Mouse (Mus musculus) forebrain, embryonic 14.5 days (tissue): ENCODE results near the gene Prkag1. TPM values are rescaled to one million over a fixed set of nuclear protein-coding genes. Genes with fewer than 3 reads are reported as not detected.
"Not testable (repeated sequence)": the region's sequence is repeated elsewhere in the genome, so short reads cannot be mapped to it uniquely, and the experiment has no call there.

ENCODE experiments used
- ATAC-seq: fragments of 200-750 bp; cut with Nextera tagmentation; 2 replicates; pipeline ENCODE4 v1.8.0; 2017; ENCODE audit warnings: mild to moderate bottlenecking, moderate library complexity
- DNase-seq: peaks from one replicate; pipeline ENCODE4 v3.0.0-alpha.2; 2015; ENCODE audit warnings: low spot score
- H3K27ac ChIP-seq: fragments of 300-500 bp; sonication (generic); 2 replicates; pipeline ENCODE4 v1.5.1; 2014; ENCODE audit warnings: low read depth, mild to moderate bottlenecking, control low read depth, low read length, moderate library complexity
- H3K27me3 ChIP-seq: fragments of 300-500 bp; sonication (generic); replicated peaks from 2 replicates; pipeline ENCODE4 v1.6.1; 2014; ENCODE audit warnings: low read length, control low read depth, mixed read lengths; ENCODE audit not compliant: control insufficient read depth, insufficient read depth
- H3K36me3 ChIP-seq: fragments of 300-500 bp; sonication (generic); 2 replicates; pipeline ENCODE4 v1.6.1; 2014; ENCODE audit warnings: low read length, control low read depth; ENCODE audit not compliant: control insufficient read depth, insufficient read depth
- H3K4me1 ChIP-seq: fragments of 300-500 bp; sonication (generic); 2 replicates; pipeline ENCODE4 v1.6.1; 2014; ENCODE audit warnings: antibody characterized with exemption, low read length, control low read depth; ENCODE audit not compliant: control insufficient read depth, insufficient read depth
- H3K4me2 ChIP-seq: fragments of 300-500 bp; sonication (generic); 2 replicates; pipeline ENCODE4 v1.6.1; 2014; ENCODE audit warnings: mild to moderate bottlenecking, control low read depth, low read length
- H3K4me3 ChIP-seq: fragments of 300-500 bp; sonication (generic); 2 replicates; pipeline ENCODE4 v1.5.1; 2014; ENCODE audit warnings: low read depth, low read length, control low read depth
- H3K9ac ChIP-seq: fragments of 300-500 bp; sonication (generic); 2 replicates; pipeline ENCODE4 v1.6.1; 2014; ENCODE audit warnings: mild to moderate bottlenecking, low read length, control low read depth, moderate library complexity
- H3K9me3 ChIP-seq: fragments of 300-500 bp; sonication (generic); replicated peaks from 2 replicates; pipeline ENCODE4 v1.6.1; 2016; ENCODE audit warnings: low read length, control low read depth, mixed read lengths; ENCODE audit not compliant: control insufficient read depth
- WGBS: fragments of 180-500 bp; shearing (Covaris S2); extraction: QIAGEN DNeasy Blood & Tissue Kit; methylation state at CpG from one replicate; pipeline ENCODE4 v1.1.7; 2014; 5-methylcytosine and 5-hydroxymethylcytosine counted together
- polyA plus RNA-seq: library from polyadenylated mRNA; unstranded; fragments of >200 nt; fragmentation: Nextera tagmentation; extraction: Ambion mirVana; gene quantifications from 2 replicates; pipeline ENCODE4 v1.2.1, GENCODE M21; 2014

The Prkag1 gene
- polyA plus RNA-seq, 1 experiment from 2014 or later, result 82.1 TPM

DNA sequence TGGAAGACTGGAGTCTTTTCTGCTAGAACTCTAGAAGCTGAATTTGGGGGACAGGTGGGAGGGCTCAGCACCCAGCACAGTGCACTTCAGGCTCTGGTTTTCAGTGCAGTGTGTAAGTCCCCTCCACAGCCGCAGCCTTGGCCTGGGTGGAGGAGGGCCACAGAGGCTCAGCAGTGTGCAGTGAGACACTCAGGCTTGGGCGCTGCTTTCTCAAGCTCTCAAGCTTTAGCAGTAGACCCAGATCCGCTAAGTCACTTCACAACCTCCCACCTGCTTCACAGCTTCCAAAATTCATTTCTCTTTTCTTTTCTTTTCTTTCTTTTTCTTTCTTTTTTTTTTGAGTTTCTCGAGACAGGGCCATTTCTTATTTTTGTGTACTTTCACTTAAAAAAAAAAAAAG, 10.4 kb downstream of the Prkag1 start:
- Histone ChIP-seq H3K9me3 (no peaks in the 10 kb centered on the region), H3K4me1 (no peaks in the 10 kb centered on the region), H3K27ac (no peak overlapping the region), H3K27me3 (no peaks in the 10 kb centered on the region), H3K9ac (no peak overlapping the region), H3K4me3 (no peak overlapping the region), H3K4me2 (no peak overlapping the region), H3K36me3 (peaks cover 50% of the 10 kb centered on the region)
- no peak for ATAC-seq
- DNase-seq, result no peak
- WGBS, result 86% methylated on average over 4 of the region's 4 CpGs

GRCm38 (mm10) chr15:98818171-98818570, 13.2 kb downstream of the Prkag1 start:
- Histone ChIP-seq H3K4me3 (no peak overlapping the region), H3K4me1 (no peaks in the 10 kb centered on the region), H3K27ac (no peak overlapping the region), H3K9ac (no peak overlapping the region), H3K27me3 (no peaks in the 10 kb centered on the region), H3K4me2 (no peak overlapping the region), H3K36me3 (peaks cover 60% of the 10 kb centered on the region), H3K9me3 (no peaks in the 10 kb centered on the region)
- ATAC-seq, result no peak
- no peak for DNase-seq
- WGBS, result 91% methylated on average over 7 of the region's 7 CpGs

GRCm38 (mm10) chr15:98812741-98813424, 18.4 kb downstream of the Prkag1 start:
- H3K36me3 ChIP-seq, result peaks cover 37% of the 10 kb centered on the region
- DNase-seq (no peak), ATAC-seq (no peak)
- no peak overlapping the region for H3K9ac ChIP-seq
- H3K4me1 ChIP-seq, result no peaks in the 10 kb centered on the region
- H3K4me2 ChIP-seq, result no peak overlapping the region
- H3K4me3 ChIP-seq, result no peak overlapping the region
- no peak overlapping the region for H3K27ac ChIP-seq
- peaks cover 28% of the 10 kb centered on the region for H3K27me3 ChIP-seq
- 87% methylated on average over 20 of the region's 20 CpGs for WGBS
- no peaks in the 10 kb centered on the region for H3K9me3 ChIP-seq

DNA sequence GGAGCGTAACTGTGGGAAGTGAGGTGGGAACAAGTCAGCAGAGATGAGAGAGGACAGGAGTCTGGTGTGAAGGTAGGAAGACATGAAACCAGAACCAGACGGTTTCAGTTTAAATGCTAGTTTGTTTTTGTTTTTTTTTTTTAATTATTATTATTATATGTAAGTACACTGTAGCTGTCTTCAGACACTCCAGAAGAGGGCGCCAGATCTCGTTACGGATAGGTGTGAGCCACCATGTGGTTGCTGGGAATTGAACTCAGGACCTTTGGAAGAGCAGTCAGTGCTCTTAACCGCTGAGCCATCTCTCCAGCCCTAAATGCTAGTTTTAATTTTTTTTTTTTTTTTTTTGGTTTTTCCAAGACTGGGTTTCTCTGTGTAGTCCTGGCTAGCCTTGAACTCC, 21.1 kb downstream of the Prkag1 start:
- Histone ChIP-seq H3K36me3 (peaks cover 31% of the 10 kb centered on the region), H3K27me3 (peaks cover 55% of the 10 kb centered on the region)
- H3K9ac ChIP-seq, H3K9me3 ChIP-seq, DNase-seq, H3K4me1 ChIP-seq, H3K4me2 ChIP-seq, H3K27ac ChIP-seq, H3K4me3 ChIP-seq, ATAC-seq: not testable (repeated sequence)
- WGBS, result 74% methylated on average over 6 of the region's 6 CpGs

- Histone ChIP-seq H3K4me3 (peak within 1 kb of the TSS; percentile 36; the same call in 1 of the 2 replicates), H3K4me2 (peak within 1 kb of the TSS; percentile 65), H3K9ac (no peak within 1 kb of the TSS; the same call in 1 of the 2 replicates), H3K9me3 (no peaks in the 10 kb centered on the region), H3K4me1 (peaks cover 6% of the 10 kb centered on the region; the same call in 1 of the 2 replicates), H3K27ac (no peak within 1 kb of the TSS), H3K27me3 (peaks cover 63% of the 10 kb centered on the region), H3K36me3 (peaks cover 23% of the 10 kb centered on the region)
- no peak for ATAC-seq
- 46% methylated on average over 3 of the region's 3 CpGs for WGBS
- no peak for DNase-seq
Observed at GRCm38 (mm10) chr15:98809390-98809789, 21.9 kb downstream of the Prkag1 start, which contains the start of gene Ddn. Ddn (minus strand) TSS chr15:98809490.

DNA sequence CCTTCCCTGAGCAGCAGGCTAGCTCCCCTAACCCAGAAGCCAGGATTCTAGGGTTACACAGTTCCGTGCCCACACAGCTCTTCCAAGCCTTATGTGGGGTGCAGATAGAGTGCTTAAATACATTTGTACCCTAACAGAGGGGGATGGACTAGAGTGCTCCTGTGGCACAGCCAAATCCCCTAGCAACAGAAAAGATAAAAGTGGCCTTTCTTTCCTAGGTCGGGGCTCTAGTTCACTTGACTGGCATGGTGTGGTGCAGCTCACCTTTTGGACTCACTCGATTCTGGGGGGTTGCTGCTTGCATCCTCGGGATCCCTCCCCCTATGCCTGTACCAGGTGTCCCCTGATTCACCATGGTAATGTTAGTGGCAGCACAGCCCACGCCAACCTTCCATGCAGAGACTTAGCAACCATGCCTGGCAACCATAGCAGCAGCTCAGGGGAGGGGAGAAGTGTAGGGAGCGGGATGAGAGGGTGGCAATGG, 22.6 kb downstream of the Prkag1 start:
- no peak overlapping the region for H3K27ac ChIP-seq

GRCm38 (mm10) chr15:98807895-98808650, 23.2 kb downstream of the Prkag1 start:
- peaks cover 11% of the 10 kb centered on the region for H3K36me3 ChIP-seq
- H3K4me3 ChIP-seq, result peak overlapping the region; percentile 36
- H3K9me3 ChIP-seq, result no peaks in the 10 kb centered on the region
- H3K4me1 ChIP-seq, result peaks cover 6% of the 10 kb centered on the region; the same call in 1 of the 2 replicates
- ATAC-seq (peak; percentile 33; the same call in 1 of the 2 replicates), DNase-seq (peak; percentile 60)
- H3K27me3 ChIP-seq, result peaks cover 76% of the 10 kb centered on the region
- H3K4me2 ChIP-seq, result peak overlapping the region; percentile 65
- WGBS, result under 1% methylated on average over 32 of the region's 34 CpGs
- H3K27ac ChIP-seq, result no peak overlapping the region
- peak overlapping the region; percentile 55; the same call in 1 of the 2 replicates for H3K9ac ChIP-seq

More for the DNA sequence above, 22.6 kb downstream of the Prkag1 start:
- ATAC-seq, result no peak
- Histone ChIP-seq H3K4me1 (peaks cover 6% of the 10 kb centered on the region; the same call in 1 of the 2 replicates), H3K4me3 (no peak overlapping the region), H3K36me3 (peaks cover 17% of the 10 kb centered on the region), H3K27me3 (peaks cover 70% of the 10 kb centered on the region), H3K4me2 (peak overlapping the region; percentile 65), H3K9ac (no peak overlapping the region), H3K9me3 (no peaks in the 10 kb centered on the region)
- WGBS, result 7% methylated on average over 6 of the region's 6 CpGs
- no peak for DNase-seq

DNA sequence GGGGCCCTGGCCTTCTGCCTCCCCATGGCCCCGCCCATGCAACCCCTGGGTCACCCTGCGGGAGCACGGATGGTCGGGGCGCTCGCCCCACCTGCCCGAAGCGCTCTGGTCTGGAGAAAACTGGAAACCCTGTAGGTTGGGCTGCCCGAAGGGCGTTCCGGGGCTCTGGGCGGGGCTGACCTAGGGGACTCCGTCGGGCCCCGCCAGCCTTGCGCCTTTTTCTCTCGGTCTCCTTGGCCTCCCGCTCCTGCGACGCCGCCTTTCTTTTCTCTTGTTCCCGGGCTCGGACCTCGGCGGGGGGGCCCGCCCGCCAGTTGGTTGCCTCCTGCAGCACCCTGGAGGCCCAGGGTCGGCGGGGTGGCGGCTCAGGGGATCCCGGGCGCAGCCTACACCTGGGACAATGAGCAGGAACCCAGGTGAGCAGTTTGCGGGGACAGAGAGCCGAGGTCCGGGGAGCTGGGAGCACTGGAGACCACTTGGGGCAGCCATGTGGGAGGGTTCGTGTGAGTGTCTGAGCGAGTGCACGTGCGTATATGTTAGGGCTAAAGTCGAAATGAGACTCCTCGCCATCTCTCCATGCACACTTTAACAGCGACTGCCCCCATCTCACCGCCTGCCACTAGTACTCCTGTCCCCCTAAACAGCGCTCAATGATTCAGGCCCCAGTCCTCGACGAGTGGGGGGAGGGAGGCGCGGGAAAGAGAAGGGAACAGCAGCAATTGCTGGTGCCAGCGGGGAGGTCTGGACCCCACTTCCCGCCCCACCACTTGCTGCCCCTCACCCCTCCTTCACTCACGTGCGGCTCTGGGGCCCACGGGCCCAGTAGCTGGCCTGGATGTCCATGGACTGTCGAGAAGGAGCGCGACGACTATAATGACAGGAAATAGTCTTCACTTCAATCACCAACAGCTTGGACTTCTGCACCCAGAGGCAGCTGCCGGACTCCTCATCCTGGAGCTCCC, 24.2 kb downstream of the Prkag1 start:
- Histone ChIP-seq H3K9me3 (no peaks in the 10 kb centered on the region), H3K9ac (peak overlapping the region; percentile 55; the same call in 1 of the 2 replicates), H3K36me3 (0 out of 2 replicates have a peak, but pooled peaks cover 3% of the 10 kb centered on the region), H3K4me1 (peaks cover 6% of the 10 kb centered on the region; the same call in 1 of the 2 replicates), H3K27ac (no peak overlapping the region), H3K4me2 (peak overlapping the region; percentile 65), H3K27me3 (peaks cover 86% of the 10 kb centered on the region), H3K4me3 (peak overlapping the region; percentile 36)
- no peak for DNase-seq
- ATAC-seq, result no peak
- WGBS, result under 1% methylated on average over 54 of the region's 58 CpGs
